Mouse (Mus musculus) ES-Bruce4 (cell line): ENCODE measurements around the gene Fmnl2.

Experiments
- CTCF ChIP-seq: IDR thresholded peaks from one replicate; pipeline ENCODE4 v1.8.1; 2011; ENCODE audit warnings: low read depth, low read length
- EP300 ChIP-seq: IDR thresholded peaks from 2 replicates; pipeline ENCODE4 v1.6.1; 2011; ENCODE audit warnings: low read depth, low read length; ENCODE audit not compliant: insufficient read depth
- POLR2A ChIP-seq: IDR thresholded peaks from one replicate; pipeline ENCODE4 v1.8.1; 2011; ENCODE audit warnings: low read length; ENCODE audit not compliant: insufficient read depth

- TF ChIP-seq CTCF (no peak), EP300 (no peak), POLR2A (no peak)
Measured at GRCm38 (mm10) chr2:52883401-52883800, 25.7 kb downstream of the Fmnl2 start.
